Mouse (Mus musculus) G1E (cell line): ENCODE results near the gene Rabgap1. TPM values are rescaled to one million over a fixed set of nuclear protein-coding genes. Genes with fewer than 3 reads are reported as not detected.

Experiments
- ATAC-seq: 2 replicates; pipeline ENCODE4 v1.8.0; 2016; ENCODE audit warnings: mild to moderate bottlenecking; ENCODE audit not compliant: insufficient number of reproducible peaks, poor library complexity, low FRiP score, severe bottlenecking; ENCODE audit errors: extremely low read depth
- DNase-seq: peaks from one replicate; pipeline ENCODE4 v3.0.0; 2012; ENCODE audit warnings: low spot score
- H3K27me3 ChIP-seq: 2 replicates; pipeline ENCODE4 v1.6.1; 2012; ENCODE audit warnings: mild to moderate bottlenecking, low read length, inconsistent platforms; ENCODE audit not compliant: insufficient read depth
- H3K36me3 ChIP-seq: replicated peaks from 2 replicates; pipeline ENCODE3; 2012; ENCODE audit warnings: mild to moderate bottlenecking, inconsistent platforms
- H3K4me1 ChIP-seq: 2 replicates; pipeline ENCODE4 v1.6.1; 2012; ENCODE audit warnings: low read depth, low read length, inconsistent platforms, mixed read lengths; ENCODE audit not compliant: insufficient read depth
- H3K4me3 ChIP-seq: 2 replicates; pipeline ENCODE4 v1.5.1; 2012; ENCODE audit warnings: low read depth, mild to moderate bottlenecking, inconsistent platforms, low read length, moderate library complexity, mixed read lengths
- H3K9me3 ChIP-seq: replicated peaks from 2 replicates; pipeline ENCODE4 v1.6.1; 2012; ENCODE audit warnings: inconsistent platforms
- CTCF ChIP-seq: IDR thresholded peaks from 2 replicates; pipeline ENCODE4 v1.5.1; 2012; ENCODE audit warnings: low read depth, low read length, inconsistent platforms, mixed read lengths
- GATA1 ChIP-seq: IDR thresholded peaks from 2 replicates; pipeline ENCODE4 v1.6.1; 2012; ENCODE audit warnings: borderline replicate concordance, low read length, inconsistent platforms, mixed read lengths
- GATA2 ChIP-seq: IDR thresholded peaks from 2 replicates; pipeline ENCODE4 v1.6.1; 2012; ENCODE audit warnings: low read depth, low read length, inconsistent platforms, borderline replicate concordance
- POLR2AphosphoS5 ChIP-seq: IDR thresholded peaks from 2 replicates; pipeline ENCODE4 v1.6.1; 2012; ENCODE audit warnings: low read depth, low read length, inconsistent platforms; ENCODE audit not compliant: insufficient replicate concordance
- TAL1 ChIP-seq: conservative IDR thresholded peaks from 2 replicates; pipeline ENCODE4 v1.6.1; 2012; ENCODE audit warnings: low read depth, low read length, inconsistent platforms, mixed read lengths
- polyA plus RNA-seq: library from polyadenylated mRNA; stranded (reverse); fragments of >175 nt; gene quantifications from 2 replicates; pipeline ENCODE4 v1.2.3, GENCODE M21; 2012
- total RNA-seq, 2 experiments: library from RNA; stranded (forward) in 1 of 2; stranded (reverse) in 1 of 2; fragments of 200-1000 nt in 1 of 2; fragments of >200 nt in 1 of 2; fragmentation: Nextera tagmentation in 1 of 2; gene quantifications; 2 replicates each; pipeline ENCODE4 v1.2.3; 2014 to 2017

Gene Rabgap1
- total and polyA plus RNA-seq, 3 experiments: 4.3 to 101 (median 76.2) TPM

GRCm38 (mm10) chr2:37511134-37511901 is 68.2 kb downstream of the Rabgap1 start:
- ATAC-seq: no peak
- Histone ChIP-seq H3K4me3 (no peak overlapping the region), H3K36me3 (peaks cover 49% of the 10 kb centered on the region), H3K9me3 (no peaks in the 10 kb centered on the region), H3K4me1 (peaks cover 2% of the 10 kb centered on the region; the same call in 1 of the 2 replicates), H3K27me3 (no peaks in the 10 kb centered on the region)
- DNase-seq: no peak
- no peak for TF ChIP-seq TAL1
- no peak for TF ChIP-seq CTCF
- no peak for TF ChIP-seq GATA2
- no peak for TF ChIP-seq GATA1
- TF ChIP-seq POLR2AphosphoS5: no peak

GRCm38 (mm10) chr2:37516030-37516710 is 73.1 kb downstream of the Rabgap1 start, which contains the start of gene Gpr21:
TSS of gene Gpr21 (plus strand) at chr2:37516332.
- TF ChIP-seq GATA1 (no peak), POLR2AphosphoS5 (no peak), CTCF (no peak), GATA2 (no peak), TAL1 (no peak)
- no peaks in the 10 kb centered on the region for H3K27me3 ChIP-seq
- no peak within 1 kb of the TSS for H3K4me3 ChIP-seq
- H3K9me3 ChIP-seq: no peaks in the 10 kb centered on the region
- DNase-seq (no peak), ATAC-seq (no peak)
- peaks cover 3% of the 10 kb centered on the region; the same call in 1 of the 2 replicates for H3K4me1 ChIP-seq
- peaks cover 45% of the 10 kb centered on the region for H3K36me3 ChIP-seq

GRCm38 (mm10) chr2:37516922-37517462 is 73.9 kb downstream of the Rabgap1 start:
- no peak for TF ChIP-seq GATA2
- no peak for TF ChIP-seq POLR2AphosphoS5
- TF ChIP-seq TAL1: no peak
- no peak for TF ChIP-seq GATA1
- no peak for TF ChIP-seq CTCF
- H3K27me3 ChIP-seq: no peaks in the 10 kb centered on the region
- ATAC-seq: no peak
- no peak for DNase-seq
- H3K4me1 ChIP-seq: peaks cover 3% of the 10 kb centered on the region; the same call in 1 of the 2 replicates
- H3K36me3 ChIP-seq: peaks cover 40% of the 10 kb centered on the region
- H3K9me3 ChIP-seq: no peaks in the 10 kb centered on the region
- H3K4me3 ChIP-seq: no peak overlapping the region

GRCm38 (mm10) chr2:37518561-37519285 is 75.6 kb downstream of the Rabgap1 start:
- no peak for ATAC-seq
- TF ChIP-seq CTCF (no peak), TAL1 (no peak), POLR2AphosphoS5 (no peak), GATA2 (no peak), GATA1 (no peak)
- H3K9me3 ChIP-seq: no peaks in the 10 kb centered on the region
- no peak for DNase-seq
- peaks cover 32% of the 10 kb centered on the region for H3K36me3 ChIP-seq
- peaks cover 3% of the 10 kb centered on the region; the same call in 1 of the 2 replicates for H3K4me1 ChIP-seq
- H3K27me3 ChIP-seq: no peaks in the 10 kb centered on the region
- no peak overlapping the region for H3K4me3 ChIP-seq

GRCm38 (mm10) chr2:37519286-37519640 is 76.2 kb downstream of the Rabgap1 start:
- H3K36me3 ChIP-seq: peaks cover 34% of the 10 kb centered on the region
- ATAC-seq (no peak), DNase-seq (no peak)
- H3K27me3 ChIP-seq: no peaks in the 10 kb centered on the region
- H3K9me3 ChIP-seq: no peaks in the 10 kb centered on the region
- H3K4me1 ChIP-seq: peaks cover 3% of the 10 kb centered on the region; the same call in 1 of the 2 replicates
- H3K4me3 ChIP-seq: no peak overlapping the region
- no peak for TF ChIP-seq GATA2
- TF ChIP-seq CTCF: no peak
- no peak for TF ChIP-seq TAL1
- no peak for TF ChIP-seq GATA1
- no peak for TF ChIP-seq POLR2AphosphoS5

GRCm38 (mm10) chr2:37527587-37527986 is 84.5 kb downstream of the Rabgap1 start:
- Histone ChIP-seq H3K4me1 (peaks cover 2% of the 10 kb centered on the region; the same call in 1 of the 2 replicates), H3K9me3 (no peaks in the 10 kb centered on the region), H3K4me3 (no peak overlapping the region), H3K36me3 (peaks cover 21% of the 10 kb centered on the region), H3K27me3 (no peaks in the 10 kb centered on the region)
- DNase-seq (no peak), ATAC-seq (no peak)
- TF ChIP-seq GATA2 (no peak), CTCF (no peak)
